Mouse (Mus musculus) liver, adult 2 months (tissue): Measurements from ENCODE around the gene Psat1. TPM values are rescaled to one million over a fixed set of nuclear protein-coding genes. Genes with fewer than 3 reads are reported as not detected.

Source experiments
- DNase-seq: peaks from one replicate; pipeline ENCODE4 v3.0.0-alpha.2; 2011; ENCODE audit warnings: low read depth, low spot score; ENCODE audit errors: extremely low read depth
- H3K27ac ChIP-seq: fragments of 200-500 bp; replicated peaks from 2 replicates; pipeline ENCODE4 v1.5.1; 2012; ENCODE audit warnings: low read depth, mild to moderate bottlenecking, control low read depth, inconsistent platforms, low read length; ENCODE audit not compliant: insufficient read depth
- H3K27me3 ChIP-seq: fragments of 200-500 bp; 2 replicates; pipeline ENCODE4 v1.6.1; 2012; ENCODE audit warnings: mild to moderate bottlenecking, moderate library complexity, low read length, inconsistent platforms; ENCODE audit not compliant: control insufficient read depth, insufficient read depth
- H3K36me3 ChIP-seq: fragments of 200-500 bp; 2 replicates; pipeline ENCODE4 v1.6.1; 2012; ENCODE audit warnings: low read length, inconsistent platforms; ENCODE audit not compliant: control insufficient read depth, insufficient read depth
- H3K4me1 ChIP-seq: fragments of 200-500 bp; 2 replicates; pipeline ENCODE4 v1.6.1; 2011; ENCODE audit warnings: low read length; ENCODE audit not compliant: control insufficient read depth, insufficient read depth
- H3K4me3 ChIP-seq: fragments of 200-500 bp; 2 replicates; pipeline ENCODE4 v1.5.1; 2011; ENCODE audit warnings: low read depth, mild to moderate bottlenecking, control low read depth, low read length, moderate library complexity; ENCODE audit not compliant: insufficient read depth
- H3K79me2 ChIP-seq: fragments of 200-500 bp; 2 replicates; pipeline ENCODE4 v1.6.1; 2012; ENCODE audit warnings: inconsistent platforms, mild to moderate bottlenecking, low read length, moderate library complexity; ENCODE audit not compliant: control insufficient read depth, insufficient read depth
- H3K9ac ChIP-seq: fragments of 200-500 bp; 2 replicates; pipeline ENCODE4 v1.6.1; 2012; ENCODE audit warnings: low read depth, mild to moderate bottlenecking, control low read depth, inconsistent platforms, low read length
- CTCF ChIP-seq: fragments of 200-500 bp; IDR thresholded peaks from 2 replicates; pipeline ENCODE4 v1.5.1; 2011; ENCODE audit warnings: low read depth, low read length, control low read depth
- POLR2A ChIP-seq: fragments of 200-500 bp; IDR thresholded peaks from 2 replicates; pipeline ENCODE4 v1.6.1; 2011; ENCODE audit warnings: low read length, control low read depth; ENCODE audit not compliant: insufficient read depth; ENCODE audit errors: extremely low read depth
- WGBS: fragments of 180-500 bp; shearing (Covaris S2); methylation state at CpG from one replicate; pipeline ENCODE4 v1.1.7; 2018; 5-methylcytosine and 5-hydroxymethylcytosine counted together
- polyA plus RNA-seq: library from polyadenylated mRNA; depleted of rRNA; stranded (reverse); fragments of >200 nt; gene quantifications from 2 replicates; pipeline ENCODE4 v1.2.3, GENCODE M21; 2012
- total RNA-seq: library from RNA; depleted of rRNA; stranded (reverse); fragments of >200 nt; gene quantifications from 2 replicates; pipeline ENCODE4 v1.2.3, GENCODE M21; 2014

Gene Psat1
- total and polyA plus RNA-seq, 2 experiments, result 0.20 to 0.74 TPM

DNA sequence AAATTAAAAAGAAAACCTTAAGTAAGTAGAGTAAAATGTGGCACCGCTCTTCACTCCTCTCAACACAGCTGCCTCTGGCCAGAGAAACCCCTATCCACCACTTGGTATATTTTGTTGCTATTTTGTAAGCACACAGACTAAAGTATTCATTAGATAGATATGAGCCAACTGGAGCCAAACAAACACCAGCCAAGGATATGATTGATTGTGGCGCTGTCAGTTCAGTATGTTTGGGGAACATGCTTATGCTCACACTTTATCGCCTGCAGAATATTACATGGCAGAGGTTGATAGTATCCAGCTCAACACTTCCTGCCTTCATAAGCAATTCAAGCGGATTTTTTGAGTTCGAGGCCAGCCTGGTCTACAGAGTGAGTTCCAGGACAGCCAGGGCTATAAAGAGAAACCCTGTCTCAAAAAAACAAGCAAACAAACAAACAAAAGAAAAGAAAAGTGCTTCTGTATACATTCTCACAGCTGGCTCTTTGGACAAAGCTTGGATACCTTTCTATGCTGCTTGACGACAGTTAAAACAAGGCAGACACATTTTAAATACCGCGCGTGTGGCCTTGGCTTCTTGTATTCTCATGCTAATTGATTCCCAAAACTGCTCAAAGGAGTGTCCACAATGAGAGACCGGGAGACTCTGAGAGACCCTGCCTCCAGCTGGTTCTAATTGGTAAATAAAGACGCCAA is 4.6 kb downstream of the Psat1 start:
- no peak overlapping the region for H3K27ac ChIP-seq
- DNase-seq, result no peak
- no peak for TF ChIP-seq CTCF
- no peak for TF ChIP-seq POLR2A

DNA sequence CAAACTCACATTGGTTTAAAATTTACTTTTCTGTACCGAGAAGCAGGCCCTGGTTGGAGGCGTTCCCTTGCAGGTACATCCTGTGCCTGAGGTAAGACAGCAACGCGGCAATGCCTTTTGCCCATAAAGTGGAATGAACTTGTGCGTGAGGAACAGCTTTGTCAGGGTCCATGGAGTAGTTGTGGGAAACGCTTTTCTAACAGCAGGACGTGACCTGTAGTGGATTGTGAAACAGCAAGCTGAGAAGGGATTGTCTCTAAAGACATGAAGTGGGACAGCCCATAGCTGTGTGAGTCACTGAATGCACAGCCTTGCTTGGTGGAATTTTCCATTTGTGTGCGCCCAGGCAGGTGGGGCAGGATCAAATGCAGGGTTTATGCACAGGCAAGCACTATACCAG is 5.7 kb downstream of the Psat1 start:
- Histone ChIP-seq H3K27ac (no peak overlapping the region), H3K4me3 (no peak overlapping the region)
- DNase-seq, result no peak

More for the DNA sequence above, 4.6 kb downstream of the Psat1 start:
- H3K79me2 ChIP-seq, result no peaks in the 10 kb centered on the region
- no peaks in the 10 kb centered on the region for H3K27me3 ChIP-seq
- no peak overlapping the region for H3K4me3 ChIP-seq
- 79% methylated on average over 11 of the region's 11 CpGs for WGBS
- no peaks in the 10 kb centered on the region for H3K36me3 ChIP-seq
- no peaks in the 10 kb centered on the region for H3K4me1 ChIP-seq
- H3K9ac ChIP-seq, result no peak overlapping the region

DNA sequence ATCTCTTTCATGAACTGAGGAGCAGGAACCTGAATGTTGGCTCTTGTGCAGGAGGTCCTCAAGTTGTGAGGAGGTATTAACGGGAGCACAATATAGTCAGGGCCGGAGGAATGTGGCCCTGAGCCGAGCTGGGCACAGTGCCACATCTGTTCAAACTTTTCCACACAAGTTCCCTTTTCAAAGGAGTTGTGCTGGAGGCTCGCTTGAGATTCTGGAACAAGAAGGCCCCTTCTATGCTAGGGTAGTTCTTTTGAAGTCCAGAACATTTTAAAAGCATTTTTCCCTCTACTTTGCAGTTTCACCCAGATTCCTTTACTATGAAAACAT is 21.5 kb downstream of the Psat1 start:
- Histone ChIP-seq H3K4me1 (peaks cover 8% of the 10 kb centered on the region; the same call in 1 of the 2 replicates), H3K27ac (no peak overlapping the region), H3K27me3 (no peaks in the 10 kb centered on the region), H3K4me3 (no peak overlapping the region), H3K9ac (no peak overlapping the region), H3K79me2 (no peaks in the 10 kb centered on the region), H3K36me3 (no peaks in the 10 kb centered on the region)
- WGBS, result 13% methylated on average over 4 of the region's 4 CpGs
- DNase-seq, result peak; percentile 62
- TF ChIP-seq POLR2A (no peak), CTCF (no peak)

More for the DNA sequence above, 5.7 kb downstream of the Psat1 start:
- no peaks in the 10 kb centered on the region for H3K36me3 ChIP-seq
- H3K79me2 ChIP-seq, result no peaks in the 10 kb centered on the region
- no peak for TF ChIP-seq POLR2A
- no peak for TF ChIP-seq CTCF
- H3K4me1 ChIP-seq, result no peaks in the 10 kb centered on the region
- no peak overlapping the region for H3K9ac ChIP-seq
- no peaks in the 10 kb centered on the region for H3K27me3 ChIP-seq
- WGBS, result 35% methylated on average over 8 of the region's 8 CpGs

- no peaks in the 10 kb centered on the region for H3K79me2 ChIP-seq
- peak overlapping the region; percentile 24; the same call in 1 of the 2 replicates for H3K9ac ChIP-seq
- no peak overlapping the region; the same call in 1 of the 2 replicates for H3K27ac ChIP-seq
- no peaks in the 10 kb centered on the region for H3K27me3 ChIP-seq
- TF ChIP-seq POLR2A (no peak), CTCF (no peak)
- peak; percentile 82 for DNase-seq
- H3K36me3 ChIP-seq, result no peaks in the 10 kb centered on the region
- H3K4me3 ChIP-seq, result peak overlapping the region; percentile 62
- peaks cover 8% of the 10 kb centered on the region; the same call in 1 of the 2 replicates for H3K4me1 ChIP-seq
- WGBS, result 2% methylated on average over 43 of the region's 43 CpGs
Measured at GRCm38 (mm10) chr19:15924866-15925718, 22.0 kb downstream of the Psat1 start.

- H3K36me3 ChIP-seq, result no peaks in the 10 kb centered on the region
- peak; percentile 6 for DNase-seq
- peaks cover 8% of the 10 kb centered on the region; the same call in 1 of the 2 replicates for H3K4me1 ChIP-seq
- H3K27ac ChIP-seq, result no peak overlapping the region
- no peaks in the 10 kb centered on the region for H3K79me2 ChIP-seq
- WGBS, result under 1% methylated on average over 46 of the region's 46 CpGs
- no peaks in the 10 kb centered on the region for H3K27me3 ChIP-seq
- TF ChIP-seq CTCF (no peak), POLR2A (no peak)
- peak overlapping the region; percentile 62 for H3K4me3 ChIP-seq
- peak overlapping the region; percentile 29; the same call in 1 of the 2 replicates for H3K9ac ChIP-seq
Measured at GRCm38 (mm10) chr19:15924181-15924865, 22.8 kb downstream of the Psat1 start.
